Mouse (Mus musculus): ENCODE data around the gene Rpl14. TPM values are rescaled to one million over a fixed set of nuclear protein-coding genes. Genes with fewer than 3 reads are reported as not detected.

Rpl14 gene
- 174 and 242 TPM in 2 replicates for total RNA-seq (2014; rRNA removed)
- 113 and 145 TPM in 2 replicates for polyA plus RNA-seq (2012; rRNA removed)

- DNase-seq (ENCODE audit: extremely low read depth, low read depth, low spot score), result peak; percentile 85
- Histone ChIP-seq H3K27ac (replicated peaks; ENCODE audit: insufficient read depth, low read depth, low read length) (peak within 1 kb of the TSS; percentile 81), H3K9ac (ENCODE audit: low read depth, low read length) (peak within 1 kb of the TSS; percentile 99), H3K27me3 (ENCODE audit: control insufficient read depth, insufficient read depth, low read length) (no peaks in the 10 kb centered on the region), H3K4me1 (ENCODE audit: control insufficient read depth, insufficient read depth, low read length) (peaks cover 5% of the 10 kb centered on the region), H3K4me3 (ENCODE audit: insufficient read depth, low read depth, low read length) (peak within 1 kb of the TSS; percentile 95), H3K79me2 (ENCODE audit: control insufficient read depth, insufficient read depth, low read length) (peaks cover 10% of the 10 kb centered on the region; the same call in 1 of the 2 replicates), H3K36me3 (ENCODE audit: control insufficient read depth, insufficient read depth, low read length) (peaks cover 23% of the 10 kb centered on the region; the same call in 1 of the 2 replicates)
- WGBS, result 3% methylated on average over 43 of the region's 43 CpGs
- TF ChIP-seq CTCF (IDR thresholded peaks at IDR 0.05; ENCODE audit: low read depth, low read length) (no peak), POLR2A (IDR thresholded peaks at IDR 0.05; ENCODE audit: extremely low read depth, insufficient read depth, low read length) (peak; percentile 87; the same call in 1 of the 2 replicates)
Observed at GRCm38 (mm10) chr9:120570741-120571592, at the start of gene Rpl14. Gene Rpl14 (plus strand): TSS chr9:120571444.

GRCm38 (mm10) chr9:120527270-120527669 lies 44.0 kb upstream of the Rpl14 start:
- DNase-seq (ENCODE audit: extremely low read depth, low read depth, low spot score), result no peak
- Histone ChIP-seq H3K36me3 (ENCODE audit: control insufficient read depth, insufficient read depth, low read length) (no peaks in the 10 kb centered on the region), H3K27me3 (ENCODE audit: control insufficient read depth, insufficient read depth, low read length) (no peaks in the 10 kb centered on the region), H3K9ac (ENCODE audit: low read depth, low read length) (no peak overlapping the region), H3K79me2 (ENCODE audit: control insufficient read depth, insufficient read depth, low read length) (no peaks in the 10 kb centered on the region), H3K27ac (replicated peaks; ENCODE audit: insufficient read depth, low read depth, low read length) (no peak overlapping the region), H3K4me3 (ENCODE audit: insufficient read depth, low read depth, low read length) (no peak overlapping the region), H3K4me1 (ENCODE audit: control insufficient read depth, insufficient read depth, low read length) (no peaks in the 10 kb centered on the region; the same call in 1 of the 2 replicates)
- 83% methylated on average over 4 of the region's 4 CpGs for WGBS
- TF ChIP-seq CTCF (IDR thresholded peaks at IDR 0.05; ENCODE audit: low read depth, low read length) (no peak), POLR2A (IDR thresholded peaks at IDR 0.05; ENCODE audit: extremely low read depth, insufficient read depth, low read length) (no peak)

GRCm38 (mm10) chr9:120527919-120528318 lies 43.3 kb upstream of the Rpl14 start:
- DNase-seq (ENCODE audit: extremely low read depth, low read depth, low spot score), result no peak
- Histone ChIP-seq H3K4me3 (ENCODE audit: insufficient read depth, low read depth, low read length) (no peak overlapping the region), H3K79me2 (ENCODE audit: control insufficient read depth, insufficient read depth, low read length) (no peaks in the 10 kb centered on the region), H3K9ac (ENCODE audit: low read depth, low read length) (no peak overlapping the region), H3K27ac (replicated peaks; ENCODE audit: insufficient read depth, low read depth, low read length) (no peak overlapping the region), H3K4me1 (ENCODE audit: control insufficient read depth, insufficient read depth, low read length) (no peaks in the 10 kb centered on the region; the same call in 1 of the 2 replicates), H3K27me3 (ENCODE audit: control insufficient read depth, insufficient read depth, low read length) (no peaks in the 10 kb centered on the region), H3K36me3 (ENCODE audit: control insufficient read depth, insufficient read depth, low read length) (no peaks in the 10 kb centered on the region)
- WGBS, result 88% methylated on average over 8 of the region's 8 CpGs
- TF ChIP-seq POLR2A (IDR thresholded peaks at IDR 0.05; ENCODE audit: extremely low read depth, insufficient read depth, low read length) (no peak), CTCF (IDR thresholded peaks at IDR 0.05; ENCODE audit: low read depth, low read length) (no peak)

GRCm38 (mm10) chr9:120528815-120529510 lies 42.3 kb upstream of the Rpl14 start:
- TF ChIP-seq CTCF (IDR thresholded peaks at IDR 0.05; ENCODE audit: low read depth, low read length), result no peak
- TF ChIP-seq POLR2A (IDR thresholded peaks at IDR 0.05; ENCODE audit: extremely low read depth, insufficient read depth, low read length), result no peak
- Histone ChIP-seq H3K27ac (replicated peaks; ENCODE audit: insufficient read depth, low read depth, low read length) (no peak overlapping the region), H3K4me3 (ENCODE audit: insufficient read depth, low read depth, low read length) (no peak overlapping the region), H3K79me2 (ENCODE audit: control insufficient read depth, insufficient read depth, low read length) (no peaks in the 10 kb centered on the region), H3K27me3 (ENCODE audit: control insufficient read depth, insufficient read depth, low read length) (no peaks in the 10 kb centered on the region), H3K36me3 (ENCODE audit: control insufficient read depth, insufficient read depth, low read length) (no peaks in the 10 kb centered on the region), H3K4me1 (ENCODE audit: control insufficient read depth, insufficient read depth, low read length) (no peaks in the 10 kb centered on the region; the same call in 1 of the 2 replicates), H3K9ac (ENCODE audit: low read depth, low read length) (no peak overlapping the region)
- DNase-seq (ENCODE audit: extremely low read depth, low read depth, low spot score), result no peak
- WGBS, result 86% methylated on average over 17 of the region's 17 CpGs

- H3K27ac ChIP-seq (replicated peaks; ENCODE audit: insufficient read depth, low read depth, low read length), result no peak overlapping the region
- WGBS, result 39% methylated on average over 5 of the region's 5 CpGs
Observed at GRCm38 (mm10) chr9:120530471-120530870, 40.8 kb upstream of the Rpl14 start.

More at GRCm38 (mm10) chr9:120530471-120530870, 40.8 kb upstream of the Rpl14 start:
- H3K27me3 ChIP-seq (ENCODE audit: control insufficient read depth, insufficient read depth, low read length), result no peaks in the 10 kb centered on the region
- DNase-seq (ENCODE audit: extremely low read depth, low read depth, low spot score), result no peak
- no peaks in the 10 kb centered on the region for H3K79me2 ChIP-seq (ENCODE audit: control insufficient read depth, insufficient read depth, low read length)
- H3K4me1 ChIP-seq (ENCODE audit: control insufficient read depth, insufficient read depth, low read length), result no peaks in the 10 kb centered on the region; the same call in 1 of the 2 replicates
- H3K9ac ChIP-seq (ENCODE audit: low read depth, low read length), result no peak overlapping the region
- H3K4me3 ChIP-seq (ENCODE audit: insufficient read depth, low read depth, low read length), result no peak overlapping the region
- no peaks in the 10 kb centered on the region for H3K36me3 ChIP-seq (ENCODE audit: control insufficient read depth, insufficient read depth, low read length)
- TF ChIP-seq POLR2A (IDR thresholded peaks at IDR 0.05; ENCODE audit: extremely low read depth, insufficient read depth, low read length) (no peak), CTCF (IDR thresholded peaks at IDR 0.05; ENCODE audit: low read depth, low read length) (no peak)
